Mouse (Mus musculus) stomach, embryonic 15.5 days (tissue): Measurements from ENCODE around the gene Art1. TPM values are rescaled to one million over a fixed set of nuclear protein-coding genes. Genes with fewer than 3 reads are reported as not detected.

Experiments
- ATAC-seq: fragments of 200-750 bp; cut with Nextera tagmentation; 2 replicates; pipeline ENCODE4 v1.8.0; 2017; ENCODE audit warnings: low read depth, moderate number of reproducible peaks, moderate TSS enrichment; ENCODE audit not compliant: insufficient read depth, low FRiP score
- H3K27ac ChIP-seq: fragments of 300-500 bp; sonication (generic); 2 replicates; pipeline ENCODE4 v1.5.1; 2015; ENCODE audit warnings: mild to moderate bottlenecking, inconsistent platforms
- H3K27me3 ChIP-seq: fragments of 300-500 bp; sonication (generic); replicated peaks from 2 replicates; pipeline ENCODE4 v1.6.1; 2015; ENCODE audit warnings: inconsistent platforms
- H3K36me3 ChIP-seq: fragments of 300-500 bp; sonication (generic); 2 replicates; pipeline ENCODE4 v1.6.1; 2015; ENCODE audit warnings: inconsistent platforms
- H3K4me1 ChIP-seq: fragments of 300-500 bp; sonication (generic); 2 replicates; pipeline ENCODE4 v1.6.1; 2015; ENCODE audit warnings: inconsistent platforms
- H3K4me2 ChIP-seq: fragments of 300-500 bp; sonication (generic); 2 replicates; pipeline ENCODE4 v1.6.1; 2015; ENCODE audit warnings: mild to moderate bottlenecking, inconsistent platforms
- H3K4me3 ChIP-seq: fragments of 300-500 bp; sonication (generic); replicated peaks from 2 replicates; pipeline ENCODE4 v1.5.1; 2015; ENCODE audit warnings: inconsistent platforms
- H3K9ac ChIP-seq: fragments of 300-500 bp; sonication (generic); 2 replicates; pipeline ENCODE4 v1.6.1; 2015; ENCODE audit warnings: inconsistent platforms
- H3K9me3 ChIP-seq: fragments of 300-500 bp; sonication (generic); 2 replicates; pipeline ENCODE4 v1.6.1; 2016; ENCODE audit warnings: inconsistent platforms
- WGBS: fragments of 180-500 bp; shearing (Covaris S2); methylation state at CpG from one replicate; pipeline ENCODE4 v1.1.7; 2015; 5-methylcytosine and 5-hydroxymethylcytosine counted together
- polyA plus RNA-seq: library from polyadenylated mRNA; unstranded; fragments of >200 nt; fragmentation: Nextera tagmentation; extraction: Ambion mirVana; gene quantifications from 2 replicates; pipeline ENCODE4 v1.2.1, GENCODE M21; 2015

Art1 gene
- polyA plus RNA-seq, 1 experiment from 2014 or later, result 0.48 TPM

DNA sequence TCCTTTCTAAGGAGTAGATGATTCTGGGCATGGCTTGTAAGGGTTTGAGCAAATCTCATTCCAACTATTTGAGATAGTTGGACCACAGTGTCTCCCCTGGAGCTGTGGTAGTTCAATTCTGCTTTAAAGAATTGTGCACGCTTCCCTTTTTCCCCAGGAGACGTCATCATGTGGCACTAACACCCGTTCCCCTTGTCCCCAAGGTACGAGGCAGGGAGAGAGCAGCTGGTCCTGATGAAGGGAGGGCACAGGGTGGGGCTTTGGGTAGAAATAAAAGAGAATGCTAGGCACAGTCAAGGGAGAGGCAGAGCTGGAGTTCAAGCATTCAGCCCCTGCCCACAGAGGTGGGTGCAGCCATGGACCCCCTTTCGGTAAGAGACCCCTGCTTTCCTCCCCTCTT lies 18.7 kb upstream of the Art1 start, which contains the start of gene Trpc2:
Trpc2 (plus strand) TSS at position 301 of the 400 bp plus-strand sequence.
- 91% methylated on average over 5 of the region's 5 CpGs for WGBS
- H3K27ac ChIP-seq, result no peak within 1 kb of the TSS
- ATAC-seq, result no peak
- peaks cover 29% of the 10 kb centered on the region for H3K36me3 ChIP-seq
- H3K4me3 ChIP-seq, result no peak within 1 kb of the TSS
- H3K27me3 ChIP-seq, result no peaks in the 10 kb centered on the region
- no peak within 1 kb of the TSS for H3K4me2 ChIP-seq
- H3K9me3 ChIP-seq, result no peaks in the 10 kb centered on the region
- H3K4me1 ChIP-seq, result no peaks in the 10 kb centered on the region
- no peak within 1 kb of the TSS for H3K9ac ChIP-seq

DNA sequence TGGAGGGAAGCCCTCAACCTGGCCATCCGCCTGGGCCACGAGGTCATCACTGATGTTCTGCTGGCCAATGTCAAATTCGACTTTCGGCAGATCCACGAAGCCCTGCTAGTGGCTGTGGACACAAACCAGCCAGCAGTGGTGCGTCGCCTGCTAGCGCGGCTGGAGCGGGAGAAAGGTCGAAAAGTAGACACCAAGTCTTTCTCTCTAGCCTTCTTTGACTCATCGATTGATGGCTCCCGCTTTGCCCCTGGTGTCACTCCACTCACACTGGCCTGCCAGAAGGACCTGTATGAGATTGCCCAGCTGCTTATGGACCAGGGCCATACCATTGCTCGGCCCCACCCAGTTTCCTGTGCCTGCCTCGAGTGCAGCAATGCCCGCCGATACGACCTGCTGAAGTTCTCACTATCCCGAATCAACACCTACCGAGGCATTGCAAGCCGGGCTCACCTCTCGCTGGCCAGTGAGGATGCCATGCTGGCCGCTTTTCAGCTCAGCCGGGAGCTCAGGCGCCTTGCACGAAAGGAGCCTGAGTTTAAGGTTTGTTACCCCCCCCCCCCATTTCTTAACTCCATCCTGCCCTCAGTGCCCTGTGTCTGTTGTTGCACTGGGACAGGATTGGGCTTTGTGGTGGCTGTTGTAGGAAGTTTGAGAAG lies 17.4 kb upstream of the Art1 start:
- no peak overlapping the region for H3K9ac ChIP-seq
- no peaks in the 10 kb centered on the region for H3K4me1 ChIP-seq
- 80% methylated on average over 26 of the region's 26 CpGs for WGBS
- H3K27me3 ChIP-seq, result no peaks in the 10 kb centered on the region
- H3K9me3 ChIP-seq, result no peaks in the 10 kb centered on the region
- no peak overlapping the region for H3K4me3 ChIP-seq
- ATAC-seq, result no peak
- H3K36me3 ChIP-seq, result peaks cover 22% of the 10 kb centered on the region; the same call in 1 of the 2 replicates
- no peak overlapping the region for H3K27ac ChIP-seq
- no peak overlapping the region for H3K4me2 ChIP-seq

DNA sequence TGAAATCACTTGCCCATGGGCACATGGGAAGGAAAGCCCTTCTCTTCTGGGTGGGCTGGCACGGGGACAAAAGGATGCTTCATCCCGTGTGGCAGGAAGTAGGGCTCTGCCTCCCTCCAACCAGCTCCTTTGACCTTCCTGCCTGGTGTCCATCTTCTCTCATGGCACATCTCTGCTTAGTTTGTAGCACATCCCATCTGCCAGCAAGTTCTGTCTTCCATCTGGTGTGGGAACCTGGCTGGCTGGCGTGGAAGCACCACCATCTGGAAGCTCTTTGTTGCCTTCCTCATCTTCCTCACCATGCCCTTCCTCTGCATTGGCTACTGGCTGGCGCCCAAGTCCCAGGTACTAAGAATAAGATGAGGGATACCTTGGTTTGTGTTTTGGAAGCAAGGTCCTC lies 14.2 kb upstream of the Art1 start:
- Histone ChIP-seq H3K4me1 (no peaks in the 10 kb centered on the region), H3K27me3 (no peaks in the 10 kb centered on the region), H3K4me2 (no peak overlapping the region), H3K9me3 (no peaks in the 10 kb centered on the region), H3K27ac (no peak overlapping the region), H3K36me3 (peaks cover 6% of the 10 kb centered on the region; the same call in 1 of the 2 replicates), H3K4me3 (no peak overlapping the region), H3K9ac (no peak overlapping the region)
- 86% methylated on average over 4 of the region's 4 CpGs for WGBS
- ATAC-seq, result no peak

DNA sequence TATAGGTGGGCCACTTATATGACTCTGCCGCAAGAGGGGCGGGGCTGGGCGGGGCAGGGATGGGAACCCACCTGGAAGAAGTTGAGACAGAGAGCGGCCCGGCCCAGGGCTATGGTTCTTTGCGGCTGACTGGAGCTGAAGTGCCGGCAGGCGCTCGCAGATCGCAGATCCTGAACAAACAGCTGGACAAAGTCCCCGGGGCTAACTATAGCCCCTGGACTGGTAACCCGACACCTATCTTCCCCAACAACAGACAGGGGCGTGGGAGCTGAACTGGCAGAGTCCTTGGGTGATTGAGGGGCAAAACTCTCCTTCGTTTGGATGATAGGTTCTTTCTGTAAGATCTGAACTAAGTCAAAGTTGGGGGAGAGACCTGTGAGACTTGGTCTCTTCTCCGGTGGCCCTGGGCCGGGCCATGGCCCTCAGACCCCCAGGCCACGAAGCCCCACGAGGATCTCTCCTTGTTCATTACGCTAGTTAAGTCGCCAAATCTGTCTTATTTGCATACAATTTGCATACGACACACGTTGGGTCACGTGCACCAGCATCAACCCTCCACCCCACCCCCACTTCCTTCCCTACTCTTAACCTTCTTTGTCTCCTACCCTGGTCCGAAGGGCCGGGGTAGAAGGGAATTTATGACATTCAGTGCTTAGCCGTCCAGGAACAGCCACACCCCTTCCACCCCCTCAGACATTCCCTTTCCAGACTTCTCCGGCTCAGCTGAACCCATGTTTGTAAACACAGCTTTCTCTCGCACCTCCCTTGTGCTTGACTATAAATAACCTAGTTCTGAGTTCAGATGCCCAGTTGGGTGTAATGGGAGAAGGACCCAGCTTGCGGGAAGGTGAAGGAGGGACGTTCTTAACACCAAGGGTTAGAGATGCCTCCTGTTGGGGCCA lies 1.5 kb upstream of the Art1 start:
- no peaks in the 10 kb centered on the region for H3K36me3 ChIP-seq
- ATAC-seq, result 0 out of 2 replicates have a peak, but pooled peaks have one; percentile 48
- no peaks in the 10 kb centered on the region for H3K9me3 ChIP-seq
- H3K4me2 ChIP-seq, result peak overlapping the region; percentile 64
- peak overlapping the region; percentile 31 for H3K4me3 ChIP-seq
- peaks cover 7% of the 10 kb centered on the region; the same call in 1 of the 2 replicates for H3K4me1 ChIP-seq
- H3K9ac ChIP-seq, result no peak overlapping the region
- no peaks in the 10 kb centered on the region for H3K27me3 ChIP-seq
- WGBS, result 6% methylated on average over 30 of the region's 30 CpGs
- H3K27ac ChIP-seq, result no peak overlapping the region

DNA sequence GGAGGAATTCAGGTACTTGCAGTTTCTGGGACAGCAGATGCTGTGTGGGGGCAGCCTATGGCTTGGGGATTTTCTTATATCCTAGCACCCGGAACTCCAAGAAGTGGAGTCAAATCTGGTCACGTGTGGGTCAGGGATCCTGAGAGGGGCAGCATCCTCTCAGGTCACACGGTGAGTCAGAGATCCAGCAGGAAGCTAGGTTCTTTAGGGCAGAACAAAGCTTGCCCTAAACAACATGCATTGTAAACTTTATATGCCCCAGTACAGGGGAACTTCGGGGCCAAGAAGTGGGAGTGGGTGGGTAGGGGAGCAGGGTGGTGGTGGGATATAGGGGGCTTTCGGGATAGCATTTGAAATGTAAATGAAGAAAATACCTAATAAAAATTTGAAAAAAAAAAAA lies 675 bp upstream of the Art1 start:
- WGBS, result 60% methylated on average over 5 of the region's 5 CpGs
- Histone ChIP-seq H3K36me3 (no peaks in the 10 kb centered on the region), H3K9ac (no peak overlapping the region), H3K27me3 (no peaks in the 10 kb centered on the region), H3K4me3 (no peak overlapping the region), H3K27ac (no peak overlapping the region), H3K4me1 (peaks cover 7% of the 10 kb centered on the region; the same call in 1 of the 2 replicates), H3K4me2 (no peak overlapping the region), H3K9me3 (no peaks in the 10 kb centered on the region)
- ATAC-seq, result no peak

DNA sequence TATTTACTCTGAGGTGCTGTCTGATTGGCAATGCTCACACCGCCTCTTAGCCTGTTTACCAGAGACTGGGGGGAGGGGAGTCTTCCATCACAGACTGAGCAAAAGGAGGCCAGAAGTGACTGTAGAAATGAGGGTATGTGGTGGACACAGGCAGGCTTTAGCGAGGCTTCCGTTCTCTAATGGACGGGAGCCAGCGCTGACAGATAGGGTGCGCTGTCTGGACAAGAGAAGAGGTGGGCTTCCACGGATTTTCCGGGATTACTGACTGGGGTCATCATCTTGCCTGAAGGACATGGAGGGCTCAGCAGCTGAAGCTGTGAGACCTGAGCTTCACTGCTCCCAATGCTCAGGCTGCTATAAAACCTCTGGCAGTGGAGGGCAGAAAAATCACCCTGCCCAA lies 698 bp downstream of the Art1 start:
- Histone ChIP-seq H3K4me2 (no peak overlapping the region), H3K4me3 (no peak overlapping the region), H3K36me3 (no peaks in the 10 kb centered on the region), H3K4me1 (peaks cover 15% of the 10 kb centered on the region; the same call in 1 of the 2 replicates), H3K27me3 (no peaks in the 10 kb centered on the region), H3K9ac (no peak overlapping the region), H3K9me3 (no peaks in the 10 kb centered on the region), H3K27ac (no peak overlapping the region)
- WGBS, result 57% methylated on average over 8 of the region's 8 CpGs
- ATAC-seq, result no peak

DNA sequence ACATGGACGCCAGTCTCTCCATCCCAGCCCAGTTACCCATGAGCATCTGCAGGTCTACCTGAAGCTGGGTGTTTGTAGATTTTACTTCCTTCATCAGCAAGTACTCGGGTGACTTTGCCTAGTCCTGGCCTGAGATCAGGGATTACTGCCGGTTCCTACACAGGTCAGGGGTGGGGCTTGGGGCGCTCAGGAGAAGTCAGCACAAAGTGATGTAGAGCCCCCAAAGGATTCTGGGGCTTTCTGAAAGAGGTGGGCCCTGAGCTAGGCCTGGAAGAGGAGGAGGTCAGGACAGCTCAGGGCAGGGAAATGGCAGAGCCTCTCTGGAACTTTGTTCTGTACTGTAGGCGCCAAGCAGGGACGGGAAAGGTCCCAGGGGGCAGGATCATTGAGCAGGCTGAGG lies 1.2 kb downstream of the Art1 start:
- ATAC-seq, result no peak

DNA sequence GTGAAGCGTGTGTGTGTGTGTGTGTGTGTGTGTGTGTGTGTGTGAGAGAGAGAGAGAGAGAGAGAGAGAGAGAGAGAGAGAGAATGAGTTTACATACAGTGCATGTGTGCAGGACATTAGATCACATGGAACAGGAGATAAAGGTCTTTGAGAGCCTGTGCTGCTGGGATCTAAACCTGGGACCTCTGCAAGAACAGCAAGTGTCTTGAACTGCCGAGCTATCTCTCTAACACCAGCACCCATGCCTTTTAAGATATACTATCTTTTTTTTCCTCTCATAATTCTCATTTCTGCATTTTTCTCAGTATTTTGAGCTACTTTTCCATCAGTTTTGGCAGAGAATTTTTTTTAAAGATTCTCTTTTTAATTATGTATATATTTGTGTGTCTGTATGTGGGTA lies 2.0 kb downstream of the Art1 start:
- ATAC-seq, result no peak
- Histone ChIP-seq H3K27ac (no peak overlapping the region), H3K4me3 (no peak overlapping the region), H3K4me2 (no peak overlapping the region), H3K27me3 (no peaks in the 10 kb centered on the region), H3K9ac (no peak overlapping the region), H3K9me3 (no peaks in the 10 kb centered on the region), H3K36me3 (no peaks in the 10 kb centered on the region), H3K4me1 (peaks cover 17% of the 10 kb centered on the region; the same call in 1 of the 2 replicates)
- 77% methylated on average over 2 of the region's 2 CpGs for WGBS

More for the DNA sequence above, 1.2 kb downstream of the Art1 start:
- no peaks in the 10 kb centered on the region for H3K36me3 ChIP-seq
- H3K27ac ChIP-seq, result no peak overlapping the region
- H3K9ac ChIP-seq, result no peak overlapping the region
- H3K27me3 ChIP-seq, result no peaks in the 10 kb centered on the region
- WGBS, result 43% methylated on average over 6 of the region's 6 CpGs
- peaks cover 17% of the 10 kb centered on the region; the same call in 1 of the 2 replicates for H3K4me1 ChIP-seq
- H3K4me3 ChIP-seq, result no peak overlapping the region
- H3K4me2 ChIP-seq, result no peak overlapping the region
- no peaks in the 10 kb centered on the region for H3K9me3 ChIP-seq

DNA sequence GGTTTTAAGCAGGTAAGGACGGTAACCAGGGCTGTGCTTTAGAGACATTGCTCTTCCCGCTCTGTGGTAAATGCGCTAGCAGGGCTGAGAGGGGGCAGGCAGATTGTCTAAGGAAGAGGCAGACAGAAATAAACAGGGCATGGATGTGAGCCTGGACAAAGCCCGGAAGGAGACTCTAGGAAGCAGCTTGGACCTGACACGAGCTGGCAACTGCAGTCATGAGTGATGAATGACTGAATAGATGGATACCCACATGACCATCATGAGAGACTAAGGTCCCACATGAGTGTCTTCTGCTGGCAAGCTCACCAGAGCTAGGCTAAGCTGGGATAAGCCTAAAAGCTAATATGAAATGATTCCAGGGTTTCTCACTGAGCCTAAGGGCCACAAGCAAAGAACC lies 2.6 kb downstream of the Art1 start:
- Histone ChIP-seq H3K9me3 (no peaks in the 10 kb centered on the region), H3K27ac (no peak overlapping the region), H3K27me3 (no peaks in the 10 kb centered on the region), H3K4me1 (peaks cover 17% of the 10 kb centered on the region; the same call in 1 of the 2 replicates), H3K4me2 (no peak overlapping the region), H3K36me3 (no peaks in the 10 kb centered on the region), H3K9ac (no peak overlapping the region), H3K4me3 (no peak overlapping the region)
- WGBS, result 55% methylated on average over 5 of the region's 5 CpGs
- no peak for ATAC-seq

DNA sequence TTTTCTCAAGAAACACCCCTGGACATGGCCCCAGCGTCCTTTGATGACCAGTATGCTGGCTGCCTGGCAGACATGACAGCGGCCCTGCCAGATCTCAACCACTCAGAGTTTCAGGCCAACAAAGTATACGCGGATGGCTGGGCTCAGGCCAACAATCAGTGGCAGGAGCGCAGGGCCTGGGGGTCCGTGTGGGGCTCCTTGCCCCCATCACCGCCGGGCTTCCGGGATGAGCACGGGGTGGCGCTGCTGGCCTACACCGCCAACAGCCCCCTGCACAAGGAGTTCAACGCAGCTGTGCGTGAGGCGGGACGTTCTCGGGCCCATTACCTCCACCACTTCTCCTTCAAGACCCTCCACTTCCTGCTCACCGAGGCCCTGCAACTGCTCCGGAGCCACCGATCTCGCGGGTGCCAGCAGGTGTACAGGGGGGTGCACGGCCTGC lies 5.2 kb downstream of the Art1 start:
- H3K27me3 ChIP-seq, result no peaks in the 10 kb centered on the region
- H3K4me1 ChIP-seq, result peaks cover 10% of the 10 kb centered on the region; the same call in 1 of the 2 replicates
- no peak overlapping the region for H3K27ac ChIP-seq
- H3K36me3 ChIP-seq, result no peaks in the 10 kb centered on the region
- H3K4me2 ChIP-seq, result peak overlapping the region; percentile 67
- peak overlapping the region; percentile 12; the same call in 1 of the 2 replicates for H3K9ac ChIP-seq
- no peaks in the 10 kb centered on the region for H3K9me3 ChIP-seq
- WGBS, result 11% methylated on average over 23 of the region's 23 CpGs
- ATAC-seq, result peak; percentile 36; the same call in 1 of the 2 replicates
- peak overlapping the region; percentile 32 for H3K4me3 ChIP-seq

DNA sequence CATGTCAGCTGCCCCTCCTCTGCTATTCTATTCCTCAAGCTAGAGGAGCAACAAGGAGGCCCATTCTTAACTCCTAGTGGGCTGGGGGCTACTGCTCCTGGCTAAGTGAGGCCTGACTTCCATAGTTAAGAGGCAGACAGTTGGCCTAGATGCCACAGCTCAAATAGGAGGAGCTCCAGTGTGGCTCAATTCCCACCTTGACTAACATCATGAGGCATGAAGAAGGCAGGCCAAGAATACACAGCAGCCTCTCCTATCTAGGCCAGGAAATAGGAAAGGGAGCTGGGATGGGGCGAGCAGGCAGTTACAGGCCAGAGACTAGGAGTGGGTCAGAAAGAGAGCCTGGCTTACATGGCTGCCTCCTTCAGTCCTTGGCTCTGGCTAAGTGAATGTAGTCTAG lies 6.7 kb downstream of the Art1 start:
- no peaks in the 10 kb centered on the region for H3K9me3 ChIP-seq
- no peaks in the 10 kb centered on the region for H3K27me3 ChIP-seq
- peaks cover 10% of the 10 kb centered on the region; the same call in 1 of the 2 replicates for H3K4me1 ChIP-seq
- no peak overlapping the region for H3K9ac ChIP-seq
- WGBS, result 71% methylated on average over 1 of the region's 1 CpGs
- H3K4me3 ChIP-seq, result no peak overlapping the region
- H3K27ac ChIP-seq, result no peak overlapping the region
- no peak overlapping the region for H3K4me2 ChIP-seq
- ATAC-seq, result no peak
- no peaks in the 10 kb centered on the region for H3K36me3 ChIP-seq

DNA sequence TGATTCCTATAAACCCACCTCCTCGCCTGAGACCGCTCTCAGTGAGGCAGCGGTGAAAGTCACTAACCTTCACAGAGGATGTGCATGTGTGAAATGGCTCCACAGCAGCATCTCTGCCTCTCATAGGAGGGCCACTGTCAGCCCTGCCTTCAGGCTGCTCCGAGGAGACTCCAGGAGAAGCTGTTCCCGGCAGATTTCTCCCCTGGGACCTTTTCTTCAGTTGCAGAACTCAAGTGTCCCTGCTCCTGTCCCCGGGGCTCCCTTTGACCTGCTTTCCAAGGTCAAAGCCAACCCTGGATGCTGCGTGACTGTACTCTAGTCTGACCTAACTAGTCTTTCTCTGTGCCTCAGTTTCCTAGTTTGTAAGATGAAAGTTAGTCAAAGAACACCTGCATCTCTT lies 7.6 kb downstream of the Art1 start, which contains the start of gene Art5:
Art5 (minus strand) TSS at position 319 of the 400 bp plus-strand sequence.
- no peaks in the 10 kb centered on the region for H3K36me3 ChIP-seq
- no peak within 1 kb of the TSS for H3K4me3 ChIP-seq
- 0 out of 2 replicates have a peak, but pooled peaks cover 2% of the 10 kb centered on the region for H3K27me3 ChIP-seq
- H3K27ac ChIP-seq, result no peak within 1 kb of the TSS
- WGBS, result 73% methylated on average over 7 of the region's 7 CpGs
- ATAC-seq, result no peak
- H3K4me1 ChIP-seq, result peaks cover 10% of the 10 kb centered on the region; the same call in 1 of the 2 replicates
- no peak within 1 kb of the TSS for H3K4me2 ChIP-seq
- no peak within 1 kb of the TSS for H3K9ac ChIP-seq
- H3K9me3 ChIP-seq, result no peaks in the 10 kb centered on the region
